Mouse (Mus musculus) G1E (cell line): ENCODE data around the gene Etnk2.

Experiments
- CTCF ChIP-seq: IDR thresholded peaks from 2 replicates; pipeline ENCODE4 v1.5.1; 2012; ENCODE audit warnings: low read depth, low read length, inconsistent platforms, mixed read lengths
- GATA1 ChIP-seq: IDR thresholded peaks from 2 replicates; pipeline ENCODE4 v1.6.1; 2012; ENCODE audit warnings: borderline replicate concordance, low read length, inconsistent platforms, mixed read lengths
- GATA2 ChIP-seq: IDR thresholded peaks from 2 replicates; pipeline ENCODE4 v1.6.1; 2012; ENCODE audit warnings: low read depth, low read length, inconsistent platforms, borderline replicate concordance
- TAL1 ChIP-seq: conservative IDR thresholded peaks from 2 replicates; pipeline ENCODE4 v1.6.1; 2012; ENCODE audit warnings: low read depth, low read length, inconsistent platforms, mixed read lengths

GRCm38 (mm10) chr1:133362103-133362502 is 1.3 kb upstream of the Etnk2 start:
- TF ChIP-seq CTCF (no peak), GATA1 (no peak), GATA2 (no peak), TAL1 (no peak)
